Mouse (Mus musculus) heart, postnatal 10 days (tissue): ENCODE measurements around the gene Gm13276. TPM values are rescaled to one million over a fixed set of nuclear protein-coding genes. Genes with fewer than 3 reads are reported as not detected.
"Not testable (repeated sequence)": the region's sequence is repeated elsewhere in the genome, so short reads cannot be mapped to it uniquely, and the experiment has no call there.

ENCODE experiments used
- DNase-seq, 2 experiments: peaks; one replicate each; pipeline ENCODE4 v3.0.0; 2021
- intact Hi-C: fragments of 180-260 bp; cut with DNase I; formaldehyde crosslinking; loops from one replicate; pipeline ENCODE4 v1.15.1; 2025
- total RNA-seq, 2 experiments: library from RNA; stranded (reverse); gene quantifications; 2 replicates each; pipeline ENCODE4 v1.2.3; 2021

Gene Gm13276
- total RNA-seq = not detected

- DNase-seq, intact Hi-C loops: not testable (repeated sequence)
Observed at GRCm38 (mm10) chr4:88785409-88785808, at the start of gene Gm13276. TSS of gene Gm13276 (plus strand) at chr4:88785709.

DNA sequence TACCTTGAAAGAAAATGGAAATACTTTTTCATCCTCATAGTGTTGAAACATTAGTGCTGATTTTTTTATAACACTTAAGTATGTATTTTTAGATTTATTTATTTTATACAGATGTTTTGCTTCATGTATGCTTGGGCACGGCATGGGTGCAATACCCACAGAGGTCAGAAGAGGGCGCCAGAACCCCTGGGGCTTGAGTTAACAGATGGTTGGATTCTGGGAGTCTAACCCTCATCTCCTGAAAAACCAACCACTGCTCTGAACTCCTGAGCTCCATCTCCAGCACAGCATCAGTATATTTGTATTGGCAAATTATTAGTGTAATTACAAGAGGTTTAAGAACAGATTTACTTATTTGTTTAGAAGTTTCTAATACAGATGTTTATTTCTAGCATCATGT is 47.0 kb upstream of the Gm13276 start:
- intact Hi-C loops = no loop called here
- DNase-seq = peak; percentile 70 to 82

DNA sequence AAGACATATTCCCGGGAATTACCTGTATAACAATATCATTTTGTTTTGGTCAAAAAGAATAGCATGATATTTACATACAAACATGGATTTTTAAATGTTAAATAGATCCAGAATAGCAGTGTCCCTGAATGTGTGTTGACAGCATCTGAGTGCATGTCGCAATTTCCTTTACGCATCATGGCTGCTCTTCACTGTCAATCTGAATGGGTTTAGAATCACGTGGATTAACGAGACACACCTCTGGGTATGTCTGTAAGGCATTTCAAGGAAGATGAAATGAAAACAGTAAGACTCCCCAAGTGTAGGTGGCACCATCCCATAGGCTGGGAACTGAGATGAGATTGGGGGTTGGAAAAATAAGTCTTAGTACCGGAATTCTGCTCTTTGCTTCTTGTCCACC is 46.5 kb upstream of the Gm13276 start:
- intact Hi-C loops = no loop called here
- DNase-seq = no peak

GRCm38 (mm10) chr4:88741426-88741825 is 44.1 kb upstream of the Gm13276 start:
- no peak for DNase-seq

GRCm38 (mm10) chr4:88742771-88743371 is 42.6 kb upstream of the Gm13276 start:
- intact Hi-C loops = no loop called here

More at GRCm38 (mm10) chr4:88741426-88741825, 44.1 kb upstream of the Gm13276 start:
- intact Hi-C loops = loop anchor here (2.0 kb wide), 1 partner anchor 15 kb away; no protein-coding TSS in a partner anchor

DNA sequence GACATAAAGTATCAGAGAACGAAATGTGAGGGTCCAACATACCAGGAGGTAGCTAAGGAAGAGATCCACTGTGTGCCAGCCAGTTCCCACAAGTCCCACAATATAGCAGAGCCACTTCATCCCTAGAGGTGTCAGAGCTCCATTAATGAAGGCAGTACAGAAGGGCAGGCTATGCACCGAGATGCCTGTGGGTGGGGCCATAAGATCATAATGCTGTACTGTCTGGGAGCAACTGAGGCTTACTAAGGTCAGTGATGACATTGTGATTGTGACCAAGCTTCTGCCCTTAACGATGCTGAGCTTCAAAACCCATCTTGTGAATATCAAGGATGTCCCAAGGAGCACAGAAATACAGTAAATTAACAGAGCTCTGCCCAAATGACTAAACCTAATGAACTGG is 41.3 kb upstream of the Gm13276 start:
- no peak for DNase-seq
- intact Hi-C loops = no loop called here

More at GRCm38 (mm10) chr4:88742771-88743371, 42.6 kb upstream of the Gm13276 start:
- DNase-seq = no peak

GRCm38 (mm10) chr4:88749926-88750325 is 35.6 kb upstream of the Gm13276 start:
- intact Hi-C loops = no loop called here
- no peak for DNase-seq

DNA sequence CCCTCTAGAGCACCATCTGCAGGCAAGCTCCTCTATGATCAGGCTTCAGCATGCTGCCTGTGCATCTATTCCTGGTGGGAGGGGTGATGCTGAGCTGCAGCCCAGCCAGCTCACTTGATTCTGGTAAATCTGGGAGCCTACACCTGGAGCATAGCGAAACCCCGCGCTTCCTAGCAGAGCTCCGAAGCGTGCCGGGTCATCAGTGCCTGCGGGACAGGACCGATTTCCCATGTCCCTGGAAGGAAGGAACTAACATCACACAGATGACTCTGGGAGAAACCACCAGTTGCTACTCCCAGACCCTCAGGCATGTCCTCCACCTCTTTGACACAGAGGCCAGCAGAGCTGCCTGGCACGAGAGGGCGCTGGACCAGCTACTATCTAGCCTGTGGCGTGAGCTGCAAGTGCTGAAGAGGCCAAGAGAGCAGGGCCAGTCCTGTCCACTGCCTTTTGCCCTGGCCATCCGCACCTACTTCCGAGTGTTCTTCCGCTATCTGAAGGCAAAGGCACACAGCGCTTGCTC is 30.6 kb upstream of the Gm13276 start, which contains the start of gene Gm13271:
TSS of gene Gm13271 (plus strand) at position 51 of the 523 bp plus-strand sequence.
- DNase-seq = peak; percentile 71 to 80
- intact Hi-C loops = loop anchor here (2.0 kb wide), 1 partner anchor 58 kb away; no protein-coding TSS in a partner anchor

- DNase-seq = peak; percentile 12 to 52
- intact Hi-C loops = loop anchor here (2.0 kb wide), 1 partner anchor 16 kb away; no protein-coding TSS in a partner anchor
Observed at GRCm38 (mm10) chr4:88756581-88757513, 28.7 kb upstream of the Gm13276 start.

GRCm38 (mm10) chr4:88757628-88758031 is 27.9 kb upstream of the Gm13276 start:
- intact Hi-C loops = loop anchor here (2.0 kb wide), 1 partner anchor 17 kb away; no protein-coding TSS in a partner anchor
- DNase-seq = peak; percentile 93 to 94

- intact Hi-C loops = not testable (repeated sequence)
- DNase-seq = peak in 1 of 2 experiments; percentile 4
Observed at GRCm38 (mm10) chr4:88758751-88759150, 26.8 kb upstream of the Gm13276 start.

DNA sequence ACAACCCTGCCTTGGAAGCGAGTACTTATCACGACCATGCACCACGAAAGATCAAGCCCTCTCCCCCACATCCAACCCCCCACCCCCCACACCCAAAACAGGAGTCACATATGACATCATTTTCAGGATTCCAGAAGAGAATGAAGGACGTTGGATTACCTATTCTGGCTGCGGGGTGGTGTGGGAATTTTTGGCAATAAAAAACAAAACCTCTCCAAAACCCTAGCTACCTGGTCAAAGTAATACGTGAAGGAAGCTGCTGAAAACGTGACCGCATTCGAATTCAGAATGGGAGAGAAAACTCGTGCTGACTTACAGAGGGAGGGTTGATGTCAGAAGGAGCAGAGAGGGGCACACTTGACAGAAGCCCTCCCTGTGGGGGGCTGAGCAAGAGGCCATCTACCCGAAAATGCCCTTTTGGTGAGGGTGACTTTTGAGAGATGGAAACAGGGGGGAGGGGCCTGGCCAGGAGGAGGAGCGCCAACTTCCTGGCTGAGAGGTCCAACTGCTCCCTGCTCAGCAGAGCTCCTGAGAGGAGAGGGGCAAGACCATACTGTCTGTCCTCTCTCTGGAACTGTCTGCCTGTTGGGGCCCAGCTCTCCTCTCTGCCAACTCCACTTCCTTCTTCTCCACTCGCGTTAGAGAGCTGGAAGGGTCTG is 25.8 kb upstream of the Gm13276 start, which contains the start of gene Gm13283:
TSS of gene Gm13283 (plus strand) at position 510 of the 659 bp plus-strand sequence.
- peak; percentile 42 to 56 for DNase-seq
- intact Hi-C loops = not testable (repeated sequence)

GRCm38 (mm10) chr4:88760431-88760830 is 25.1 kb upstream of the Gm13276 start:
- intact Hi-C loops = not testable (repeated sequence)

GRCm38 (mm10) chr4:88761776-88762175 is 23.7 kb upstream of the Gm13276 start:
- DNase-seq = peak; percentile 76 to 77

More at GRCm38 (mm10) chr4:88760431-88760830, 25.1 kb upstream of the Gm13276 start:
- DNase-seq = peak; percentile 77 to 88

DNA sequence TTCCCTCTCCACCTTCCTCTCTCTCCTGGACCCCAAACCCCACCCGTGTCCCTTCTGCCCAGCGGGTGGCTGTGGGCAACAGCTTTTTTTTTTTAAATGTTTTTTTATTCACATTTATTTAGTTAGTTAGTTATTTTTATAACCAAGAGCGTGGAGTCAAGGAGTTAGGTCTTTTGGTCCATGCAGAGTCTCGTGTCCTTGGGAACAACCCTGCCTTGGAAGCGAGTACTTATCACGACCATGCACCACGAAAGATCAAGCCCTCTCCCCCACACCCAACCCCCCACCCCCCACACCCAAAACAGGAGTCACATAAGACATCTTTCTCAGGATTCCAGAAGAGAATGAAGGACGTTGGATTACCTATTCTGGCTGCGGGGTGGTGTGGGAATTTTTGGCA is 23.2 kb upstream of the Gm13276 start:
- DNase-seq = peak; percentile 19 to 21
- intact Hi-C loops = not testable (repeated sequence)

More at GRCm38 (mm10) chr4:88761776-88762175, 23.7 kb upstream of the Gm13276 start:
- intact Hi-C loops = not testable (repeated sequence)

DNA sequence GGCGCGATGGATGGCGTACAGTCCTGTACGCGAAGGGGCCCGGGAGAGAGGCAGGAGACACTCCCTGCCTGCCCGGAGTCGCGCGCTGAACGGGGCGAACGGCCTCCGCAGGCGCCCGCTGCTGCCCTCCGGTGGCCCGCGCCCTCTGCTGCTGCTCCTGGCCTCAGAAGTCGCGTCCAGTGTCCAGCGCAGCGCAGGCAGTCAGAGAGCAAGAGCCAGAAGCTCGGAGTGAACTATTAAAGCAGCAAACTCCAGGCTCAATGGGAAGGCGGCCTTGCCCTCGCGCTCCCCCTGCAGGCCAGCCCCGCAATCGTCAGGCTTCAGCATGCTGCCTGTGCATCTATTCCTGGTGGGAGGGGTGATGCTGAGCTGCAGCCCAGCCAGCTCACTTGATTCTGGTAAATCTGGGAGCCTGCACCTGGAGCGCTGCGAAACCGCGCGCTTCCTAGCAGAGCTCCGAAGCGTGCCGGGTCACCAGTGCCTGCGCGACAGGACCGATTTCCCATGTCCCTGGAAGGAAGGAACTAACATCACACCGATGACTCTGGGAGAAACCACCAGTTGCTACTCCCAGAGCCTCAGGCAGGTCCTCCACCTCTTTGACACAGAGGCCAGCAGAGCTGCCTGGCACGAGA is 22.0 kb upstream of the Gm13276 start:
- intact Hi-C loops = not testable (repeated sequence)
- DNase-seq = peak; percentile 67 to 70

- intact Hi-C loops, DNase-seq: not testable (repeated sequence)
Observed at GRCm38 (mm10) chr4:88773534-88773933, 12.0 kb upstream of the Gm13276 start, which contains the start of gene Gm13290. TSS of gene Gm13290 (plus strand) at chr4:88773834.

- intact Hi-C loops, DNase-seq: not testable (repeated sequence)
Observed at GRCm38 (mm10) chr4:88776622-88777021, 8.9 kb upstream of the Gm13276 start, which contains the start of gene Gm13289. TSS of gene Gm13289 (plus strand) at chr4:88776922.

- DNase-seq, intact Hi-C loops: not testable (repeated sequence)
Observed at GRCm38 (mm10) chr4:88779550-88779949, 6.0 kb upstream of the Gm13276 start, which contains the start of gene Gm13272. TSS of gene Gm13272 (plus strand) at chr4:88779850.
